Mouse (Mus musculus) inflammation-experienced regulatory T-cells, adult 16 weeks (primary cell): Measurements from ENCODE around the gene Fndc8. TPM values are rescaled to one million over a fixed set of nuclear protein-coding genes. Genes with fewer than 3 reads are reported as not detected.

Source experiments
- polyA plus RNA-seq: library from polyadenylated mRNA; unstranded; fragments of 100-300 nt; shearing (Covaris generic); gene quantifications from one replicate; pipeline ENCODE4 v1.2.1, GENCODE M21; 2017

The Fndc8 gene
- not detected for polyA plus RNA-seq

DNA sequence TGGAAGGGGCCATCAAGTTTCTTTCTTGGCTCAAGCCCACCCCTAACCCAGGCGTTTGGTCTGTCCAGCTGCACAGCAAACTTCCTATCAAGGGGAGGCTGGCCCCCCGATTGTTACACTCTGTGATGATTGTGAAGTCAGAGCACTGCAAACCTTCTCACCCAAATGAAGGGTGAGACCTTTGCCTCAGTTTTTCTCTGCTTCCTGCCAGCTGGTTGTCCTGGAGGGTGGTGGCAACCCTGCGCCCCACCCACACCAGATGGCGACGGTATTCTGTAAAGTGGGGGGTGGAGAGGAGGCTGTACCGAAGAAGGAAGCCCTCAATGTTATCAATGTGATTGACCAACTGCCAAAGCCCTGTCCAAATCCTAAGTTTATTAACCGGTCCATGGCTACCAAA, at the start of gene Fndc8:
Fndc8 (plus strand) TSS at position 189 of the 400 bp plus-strand sequence.

DNA sequence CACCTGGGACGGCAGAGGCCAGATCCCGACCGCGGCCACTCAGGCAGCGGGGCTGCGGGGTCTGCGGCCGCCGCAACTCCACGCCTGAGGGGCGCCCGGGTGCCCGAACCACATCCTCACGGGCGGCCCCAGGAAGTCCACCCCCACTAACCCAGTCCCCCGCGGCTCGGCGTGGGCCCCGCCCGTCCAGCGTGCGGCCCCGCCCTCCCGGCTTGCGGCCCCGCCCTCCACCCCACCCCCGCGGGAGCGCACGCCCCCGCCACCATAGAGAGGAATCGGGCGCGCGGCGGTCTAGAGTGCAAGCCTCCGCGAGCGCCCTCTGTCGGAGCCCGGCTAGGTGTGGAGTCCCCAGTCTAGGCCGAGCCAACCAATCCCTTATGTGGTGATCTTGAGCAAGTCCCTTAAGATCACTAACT, 20.9 kb upstream of the Fndc8 start, which contains the start of gene Rffl:
Rffl (minus strand) TSS at position 180 of the 416 bp plus-strand sequence.

DNA sequence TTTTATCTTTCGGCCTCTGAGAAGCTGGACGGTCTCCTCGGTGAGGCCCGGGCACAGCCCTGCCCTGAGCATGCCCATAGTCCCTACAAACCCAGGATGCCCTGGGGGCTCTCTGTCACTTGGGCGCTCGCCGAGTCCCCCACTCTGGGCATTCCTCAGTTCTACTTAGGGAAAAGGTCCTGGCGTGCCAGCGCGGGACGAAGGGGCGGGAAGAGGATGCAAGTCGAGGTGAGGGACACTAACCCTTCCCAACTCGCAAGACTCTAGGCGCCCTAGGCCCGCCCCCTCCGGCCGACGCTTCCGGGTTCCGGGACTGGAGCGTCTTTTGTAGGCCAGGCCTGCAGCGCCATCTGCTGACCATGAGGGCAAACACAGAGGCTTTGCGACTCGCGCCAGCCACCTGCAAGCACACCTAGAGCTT, 1.6 kb upstream of the Fndc8 start, which contains the start of gene Rad51d:
Rad51d (minus strand) TSS at position 273 of the 421 bp plus-strand sequence.

DNA sequence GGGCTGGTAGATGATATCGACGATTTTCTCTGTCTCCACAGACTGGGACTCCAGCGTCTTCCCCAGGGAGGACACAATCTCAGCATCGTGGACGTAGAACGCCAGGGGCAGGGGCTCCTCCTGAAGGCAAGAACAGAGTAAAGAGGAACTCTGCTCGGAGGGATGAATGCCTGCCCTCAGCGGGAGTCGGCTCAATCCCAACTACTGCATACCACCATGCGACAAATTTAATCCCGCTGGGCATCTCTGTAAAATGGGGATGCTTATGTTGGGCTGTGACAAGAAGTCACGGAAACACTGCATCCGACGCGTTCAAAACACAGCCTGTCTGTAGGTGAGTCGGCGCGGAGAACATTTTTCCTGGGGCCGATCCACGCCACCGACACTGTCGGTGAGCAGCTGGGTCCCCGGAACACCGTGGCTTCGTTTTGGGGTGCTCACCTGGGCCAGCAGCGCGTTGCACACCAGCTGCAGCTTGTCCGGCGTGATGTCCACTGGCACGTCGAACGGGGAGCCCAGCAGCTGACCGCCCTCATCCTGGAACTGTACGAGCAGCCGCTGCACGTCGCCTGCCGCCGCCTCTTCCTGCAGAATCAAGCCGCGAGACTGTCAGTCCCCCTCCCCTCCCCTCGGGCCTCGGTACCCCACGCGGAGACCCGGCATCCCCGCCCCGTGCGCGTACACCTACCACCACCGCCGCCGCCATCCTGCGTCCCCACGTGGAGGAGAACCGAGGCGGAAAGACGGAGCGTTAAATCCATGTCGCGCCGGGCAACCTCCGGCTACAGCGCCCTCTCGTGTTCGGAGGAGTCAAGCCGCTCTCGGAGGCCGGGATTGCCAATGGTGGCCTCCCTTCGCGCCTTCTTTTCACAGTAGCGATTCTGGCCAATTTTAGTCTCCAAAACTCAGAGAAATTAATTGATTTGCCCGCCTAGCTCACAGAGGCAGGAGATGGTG, 16.0 kb downstream of the Fndc8 start, which contains the start of gene Nle1:
Nle1 (minus strand) TSS at position 761 of the 957 bp plus-strand sequence.

DNA sequence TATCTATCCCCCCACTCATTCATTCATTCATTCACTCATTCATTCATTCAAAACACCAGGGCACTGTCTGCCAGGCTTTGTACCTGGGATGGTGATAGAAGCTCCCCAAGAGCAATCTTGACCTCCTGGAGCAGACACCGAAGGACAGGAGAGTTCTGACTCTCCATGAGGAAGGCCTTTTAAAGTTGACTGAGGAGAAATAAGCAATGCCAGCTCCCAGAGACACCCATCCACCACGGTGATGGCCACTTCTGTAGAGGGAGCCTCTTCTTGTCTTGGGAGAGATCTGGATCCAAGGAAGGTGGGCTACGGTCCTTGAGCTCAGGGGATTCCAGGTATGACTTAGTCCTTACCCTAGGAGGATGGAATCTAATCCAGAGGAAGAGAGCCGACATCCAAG, 18.3 kb downstream of the Fndc8 start, which contains the start of gene Unc45b:
Unc45b (plus strand) TSS at position 301 of the 400 bp plus-strand sequence.

Other genes with a start within 250 kb of the Fndc8 start
- gene Cct6b, start 127.8 kb upstream of the Fndc8 start, polyA plus RNA-seq, result 0.77 TPM
- 42.9 TPM for gene Zfp830, start 127.8 kb upstream of the Fndc8 start, polyA plus RNA-seq
- 42.4 TPM for gene Lig3, start 111.0 kb upstream of the Fndc8 start, polyA plus RNA-seq
- 16.7 TPM for gene Rffl, start 20.9 kb upstream of the Fndc8 start, polyA plus RNA-seq
- gene Rad51d, start 1.5 kb upstream of the Fndc8 start, polyA plus RNA-seq, result 40.0 TPM
- 38.4 TPM for gene Nle1, start 16.3 kb downstream of the Fndc8 start, polyA plus RNA-seq
- gene Unc45b, start 18.4 kb downstream of the Fndc8 start, polyA plus RNA-seq, result not detected
- gene Slfn5, start 59.2 kb downstream of the Fndc8 start, polyA plus RNA-seq, result 51.3 TPM
- 22.9 TPM for gene Slfn9, start 99.7 kb downstream of the Fndc8 start, polyA plus RNA-seq
- gene Slfn8, start 128.7 kb downstream of the Fndc8 start, polyA plus RNA-seq, result 153 TPM
- gene Slfn2, start 173.0 kb downstream of the Fndc8 start, polyA plus RNA-seq, result 684 TPM
- gene Slfn1, start 224.7 kb downstream of the Fndc8 start, polyA plus RNA-seq, result 220 TPM